Mouse (Mus musculus): ENCODE results near the gene 4932415D10Rik.
A peak's percentile ranks its signal among the peaks of the same experiment; 100 is the strongest.

GRCm38 (mm10) chr10:82240742-82241400, 75.5 kb downstream of the 4932415D10Rik start, which contains the start of gene Zfp938:
- TF ChIP-seq CTCF (IDR thresholded peaks at IDR 0.05; ENCODE audit: control insufficient read depth, insufficient read depth, insufficient read length) (no peak), MAX (IDR thresholded peaks at IDR 0.05) (peak; percentile 9), USF1 (IDR thresholded peaks at IDR 0.05; ENCODE audit: low read depth) (peak; percentile 75)

All from C2C12 (cell line).